Mouse (Mus musculus) limb, embryonic 14.5 days (tissue): ENCODE measurements around the gene H13. TPM values are rescaled to one million over a fixed set of nuclear protein-coding genes. Genes with fewer than 3 reads are reported as not detected.
A peak's percentile ranks its signal among the peaks of the same experiment; 100 is the strongest.

Experiments
- ATAC-seq: fragments of 200-750 bp; cut with Nextera tagmentation; 2 replicates; pipeline ENCODE4 v1.8.0; 2017; ENCODE audit warnings: low read depth, moderate number of reproducible peaks, moderate TSS enrichment; ENCODE audit not compliant: low FRiP score
- DNase-seq: peaks from one replicate; pipeline ENCODE4 v3.0.0-alpha.2; 2015; ENCODE audit warnings: low spot score
- H3K27ac ChIP-seq: fragments of 300-500 bp; sonication (generic); replicated peaks from 2 replicates; pipeline ENCODE4 v1.5.1; 2014; ENCODE audit warnings: low read depth, mild to moderate bottlenecking, low read length, moderate library complexity, mixed read lengths
- H3K27me3 ChIP-seq: fragments of 300-500 bp; sonication (generic); 2 replicates; pipeline ENCODE4 v1.6.1; 2014; ENCODE audit warnings: low read length, mixed read lengths; ENCODE audit not compliant: control insufficient read depth, insufficient read depth
- H3K36me3 ChIP-seq: fragments of 300-500 bp; sonication (generic); 2 replicates; pipeline ENCODE4 v1.6.1; 2014; ENCODE audit warnings: mild to moderate bottlenecking, low read length, moderate library complexity, mixed read lengths; ENCODE audit not compliant: control insufficient read depth, insufficient read depth
- H3K4me1 ChIP-seq: fragments of 300-500 bp; sonication (generic); 2 replicates; pipeline ENCODE4 v1.6.1; 2014; ENCODE audit warnings: antibody characterized with exemption, low read length, mixed read lengths; ENCODE audit not compliant: control insufficient read depth, insufficient read depth
- H3K4me2 ChIP-seq: fragments of 300-500 bp; sonication (generic); replicated peaks from 2 replicates; pipeline ENCODE4 v1.6.1; 2014; ENCODE audit warnings: low read depth, mild to moderate bottlenecking, low read length, moderate library complexity; ENCODE audit not compliant: severe bottlenecking
- H3K4me3 ChIP-seq: fragments of 300-500 bp; sonication (generic); replicated peaks from 2 replicates; pipeline ENCODE4 v1.5.1; 2014; ENCODE audit warnings: low read length
- H3K9ac ChIP-seq: fragments of 300-500 bp; sonication (generic); 2 replicates; pipeline ENCODE4 v1.6.1; 2014; ENCODE audit warnings: mild to moderate bottlenecking, low read depth, low read length, moderate library complexity; ENCODE audit not compliant: severe bottlenecking
- H3K9me3 ChIP-seq: fragments of 300-500 bp; sonication (generic); 2 replicates; pipeline ENCODE4 v1.6.1; 2016; ENCODE audit warnings: low read length; ENCODE audit not compliant: control insufficient read depth
- POLR2A ChIP-seq: fragments of 200-500 bp; IDR thresholded peaks from 2 replicates; pipeline ENCODE4 v1.8.0; 2012; ENCODE audit warnings: inconsistent platforms, mild to moderate bottlenecking, moderate library complexity, borderline replicate concordance; ENCODE audit not compliant: insufficient read depth, insufficient read length; ENCODE audit errors: extremely low read depth
- WGBS: fragments of 180-500 bp; shearing (Covaris S2); extraction: QIAGEN DNeasy Blood & Tissue Kit; methylation state at CpG from one replicate; pipeline ENCODE4 v1.1.7; 2014; 5-methylcytosine and 5-hydroxymethylcytosine counted together
- polyA plus RNA-seq, 2 experiments: library from polyadenylated mRNA; depleted of rRNA in 1 of 2; stranded (reverse) in 1 of 2; unstranded in 1 of 2; fragments of >200 nt; fragmentation: Nextera tagmentation in 1 of 2; extraction: Ambion mirVana in 1 of 2; gene quantifications; 2 replicates each; pipeline versions ENCODE4 v1.2.1 to v1.2.3; 2012 to 2014

Gene H13
- polyA plus RNA-seq, 2 experiments, result 148 to 151 TPM

GRCm38 (mm10) chr2:152707186-152707585 lies 37.9 kb downstream of the H13 start:
- DNase-seq (no peak), ATAC-seq (no peak)
- WGBS, result 16% methylated on average over 7 of the region's 7 CpGs
- Histone ChIP-seq H3K9ac (peak overlapping the region; percentile 53), H3K36me3 (peaks cover 41% of the 10 kb centered on the region), H3K4me2 (peak overlapping the region; percentile 48), H3K4me1 (peaks cover 38% of the 10 kb centered on the region), H3K27me3 (no peaks in the 10 kb centered on the region), H3K4me3 (peak overlapping the region; percentile 30), H3K9me3 (no peaks in the 10 kb centered on the region), H3K27ac (peak overlapping the region; percentile 95)
- no peak for TF ChIP-seq POLR2A

GRCm38 (mm10) chr2:152707627-152708026 lies 38.4 kb downstream of the H13 start:
- Histone ChIP-seq H3K4me3 (peak overlapping the region; percentile 30), H3K9ac (peak overlapping the region; percentile 53), H3K9me3 (no peaks in the 10 kb centered on the region), H3K36me3 (peaks cover 37% of the 10 kb centered on the region), H3K4me2 (peak overlapping the region; percentile 48), H3K27ac (peak overlapping the region; percentile 95), H3K27me3 (no peaks in the 10 kb centered on the region), H3K4me1 (peaks cover 38% of the 10 kb centered on the region)
- WGBS, result 2% methylated on average over 21 of the region's 31 CpGs
- ATAC-seq, result peak; percentile 90
- peak; percentile 92 for DNase-seq
- 0 out of 2 replicates have a peak, but pooled peaks have one; percentile 56 for TF ChIP-seq POLR2A

GRCm38 (mm10) chr2:152709066-152709465 lies 39.8 kb downstream of the H13 start:
- no peak for DNase-seq
- WGBS, result 72% methylated on average over 5 of the region's 5 CpGs
- no peak for ATAC-seq
- no peak overlapping the region for H3K27ac ChIP-seq
- no peak overlapping the region for H3K9ac ChIP-seq
- TF ChIP-seq POLR2A, result no peak
- H3K27me3 ChIP-seq, result no peaks in the 10 kb centered on the region
- peaks cover 38% of the 10 kb centered on the region for H3K4me1 ChIP-seq
- H3K4me3 ChIP-seq, result no peak overlapping the region
- H3K36me3 ChIP-seq, result peaks cover 22% of the 10 kb centered on the region
- H3K9me3 ChIP-seq, result no peaks in the 10 kb centered on the region
- H3K4me2 ChIP-seq, result no peak overlapping the region

GRCm38 (mm10) chr2:152716241-152716772 lies 47.0 kb downstream of the H13 start:
- ATAC-seq, result no peak
- no peak for DNase-seq
- no peaks in the 10 kb centered on the region for H3K36me3 ChIP-seq
- no peak for TF ChIP-seq POLR2A
- H3K4me2 ChIP-seq, result no peak overlapping the region
- no peak overlapping the region for H3K4me3 ChIP-seq
- H3K9me3 ChIP-seq, result no peaks in the 10 kb centered on the region
- H3K27me3 ChIP-seq, result no peaks in the 10 kb centered on the region
- 65% methylated on average over 6 of the region's 6 CpGs for WGBS
- peaks cover 4% of the 10 kb centered on the region; the same call in 1 of the 2 replicates for H3K4me1 ChIP-seq
- H3K27ac ChIP-seq, result 0 out of 2 replicates have a peak overlapping the region, but pooled peaks have one; percentile 33
- no peak overlapping the region for H3K9ac ChIP-seq

- ATAC-seq (no peak), DNase-seq (no peak)
- Histone ChIP-seq H3K27me3 (no peaks in the 10 kb centered on the region), H3K9ac (no peak overlapping the region), H3K9me3 (no peaks in the 10 kb centered on the region), H3K27ac (no peak overlapping the region), H3K4me3 (no peak overlapping the region), H3K36me3 (no peaks in the 10 kb centered on the region), H3K4me2 (no peak overlapping the region), H3K4me1 (peaks cover 4% of the 10 kb centered on the region; the same call in 1 of the 2 replicates)
- 66% methylated on average over 11 of the region's 11 CpGs for WGBS
- TF ChIP-seq POLR2A, result no peak
Measured at GRCm38 (mm10) chr2:152717652-152718051, 48.4 kb downstream of the H13 start.

- peak; percentile 32; the same call in 1 of the 2 replicates for ATAC-seq
- Histone ChIP-seq H3K4me1 (peaks cover 4% of the 10 kb centered on the region; the same call in 1 of the 2 replicates), H3K9ac (no peak overlapping the region), H3K27me3 (no peaks in the 10 kb centered on the region), H3K36me3 (no peaks in the 10 kb centered on the region), H3K9me3 (no peaks in the 10 kb centered on the region), H3K27ac (no peak overlapping the region), H3K4me3 (no peak overlapping the region), H3K4me2 (no peak overlapping the region)
- 36% methylated on average over 6 of the region's 6 CpGs for WGBS
- no peak for TF ChIP-seq POLR2A
- DNase-seq, result no peak
Measured at GRCm38 (mm10) chr2:152718076-152718475, 48.8 kb downstream of the H13 start.
